Mouse (Mus musculus): ENCODE data around the gene Rxra. TPM values are rescaled to one million over a fixed set of nuclear protein-coding genes. Genes with fewer than 3 reads are reported as not detected.

Gene Rxra
- total and polyA plus RNA-seq, 2 experiments from 2014 or later: 2.3 to 20.2 TPM

DNA sequence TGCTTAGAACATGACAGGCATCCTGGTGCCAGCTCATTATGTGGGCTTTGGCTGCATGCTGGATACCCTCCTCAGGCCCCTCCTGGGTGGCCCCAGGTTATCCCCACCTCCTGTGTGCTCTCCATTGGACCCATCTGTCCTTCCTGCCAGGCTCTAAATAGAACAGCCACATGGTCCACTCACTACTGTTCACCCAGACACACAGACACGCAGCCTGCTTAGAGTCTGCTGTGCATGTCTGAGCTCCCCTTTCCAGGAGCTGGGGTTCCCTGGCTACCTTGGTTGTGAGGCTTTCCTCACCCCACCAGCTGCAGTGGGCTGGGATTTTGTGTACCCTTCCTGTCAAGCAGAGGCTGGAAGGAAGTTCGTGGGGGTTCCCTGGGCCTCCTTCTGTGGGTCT is 56.8 kb downstream of the Rxra start:
- Histone ChIP-seq H3K9me3 (ENCODE audit: low read length) (no peaks in the 10 kb centered on the region), H3K4me2 (ENCODE audit: low read depth, low read length, poor library complexity, severe bottlenecking) (no peak overlapping the region), H3K27me3 (ENCODE audit: insufficient read depth, low read length) (no peaks in the 10 kb centered on the region), H3K36me3 (ENCODE audit: insufficient read depth, low read length) (no peaks in the 10 kb centered on the region), H3K27ac (ENCODE audit: low read depth, low read length) (no peak overlapping the region), H3K9ac (replicated peaks; ENCODE audit: low read length, poor library complexity, severe bottlenecking) (no peak overlapping the region), H3K4me1 (ENCODE audit: insufficient read depth, low read length) (0 out of 2 replicates have a peak, but pooled peaks cover 5% of the 10 kb centered on the region), H3K4me3 (ENCODE audit: low read depth, low read length) (no peak overlapping the region)
- 57% methylated on average over 2 of the region's 2 CpGs for WGBS
- TF ChIP-seq CTCF (IDR thresholded peaks at IDR 0.05): no peak
- no peak for ATAC-seq (ENCODE audit: low FRiP score)
- no peak for DNase-seq (ENCODE audit: low spot score)

DNA sequence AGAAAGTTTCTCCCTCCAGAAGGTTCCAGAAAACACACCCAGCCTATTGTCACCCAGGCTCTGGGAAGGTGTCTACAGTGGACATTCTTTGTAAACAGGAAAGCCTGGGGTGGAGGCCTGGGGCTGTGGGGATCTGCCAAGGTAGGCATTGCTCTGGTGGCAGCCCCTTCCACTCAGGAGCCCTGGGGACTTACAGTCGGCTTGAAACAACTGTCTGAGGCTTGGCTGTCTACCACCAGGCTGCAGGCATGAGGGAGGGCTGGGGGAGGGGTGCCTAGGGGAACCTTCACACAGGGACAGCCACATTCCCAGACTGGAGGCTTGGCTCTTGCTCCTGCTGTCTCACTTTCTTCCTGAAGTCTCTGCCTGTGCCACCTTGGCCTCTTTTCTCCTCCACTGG is 58.1 kb downstream of the Rxra start:
- Histone ChIP-seq H3K36me3 (ENCODE audit: insufficient read depth, low read length) (no peaks in the 10 kb centered on the region), H3K27ac (ENCODE audit: low read depth, low read length) (no peak overlapping the region), H3K9ac (replicated peaks; ENCODE audit: low read length, poor library complexity, severe bottlenecking) (no peak overlapping the region), H3K27me3 (ENCODE audit: insufficient read depth, low read length) (no peaks in the 10 kb centered on the region), H3K9me3 (ENCODE audit: low read length) (no peaks in the 10 kb centered on the region), H3K4me1 (ENCODE audit: insufficient read depth, low read length) (0 out of 2 replicates have a peak, but pooled peaks cover 5% of the 10 kb centered on the region), H3K4me3 (ENCODE audit: low read depth, low read length) (no peak overlapping the region), H3K4me2 (ENCODE audit: low read depth, low read length, poor library complexity, severe bottlenecking) (no peak overlapping the region)
- 0% methylated on average over 1 of the region's 1 CpGs for WGBS
- DNase-seq (ENCODE audit: low spot score): no peak
- no peak for TF ChIP-seq CTCF (IDR thresholded peaks at IDR 0.05)
- no peak for ATAC-seq (ENCODE audit: low FRiP score)

DNA sequence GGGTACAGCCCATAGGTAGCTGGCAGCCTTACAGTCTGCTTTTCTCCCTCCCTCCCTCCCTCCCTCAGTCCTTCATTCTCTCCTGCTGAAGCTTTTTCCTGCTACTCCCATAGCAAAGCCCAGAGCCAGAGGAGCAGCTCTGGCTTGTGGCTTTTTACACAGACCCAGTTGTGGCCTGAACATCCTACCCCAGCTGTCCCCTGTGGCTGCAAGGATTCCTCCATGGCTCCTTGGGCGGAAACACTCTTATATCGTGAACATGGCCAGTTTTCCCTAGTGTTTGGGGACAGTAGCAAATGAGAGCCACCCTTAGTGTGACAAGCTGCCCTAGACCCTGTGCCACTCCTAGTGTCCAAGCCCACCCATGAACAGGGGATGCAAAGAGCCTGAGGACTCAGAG is 58.6 kb downstream of the Rxra start:
- Histone ChIP-seq H3K27ac (ENCODE audit: low read depth, low read length) (no peak overlapping the region), H3K27me3 (ENCODE audit: insufficient read depth, low read length) (no peaks in the 10 kb centered on the region), H3K9ac (replicated peaks; ENCODE audit: low read length, poor library complexity, severe bottlenecking) (no peak overlapping the region), H3K9me3 (ENCODE audit: low read length) (no peaks in the 10 kb centered on the region), H3K4me1 (ENCODE audit: insufficient read depth, low read length) (peaks cover 8% of the 10 kb centered on the region), H3K36me3 (ENCODE audit: insufficient read depth, low read length) (no peaks in the 10 kb centered on the region), H3K4me3 (ENCODE audit: low read depth, low read length) (no peak overlapping the region), H3K4me2 (ENCODE audit: low read depth, low read length, poor library complexity, severe bottlenecking) (no peak overlapping the region)
- DNase-seq (ENCODE audit: low spot score): no peak
- no peak for TF ChIP-seq CTCF (IDR thresholded peaks at IDR 0.05)
- no peak for ATAC-seq (ENCODE audit: low FRiP score)
- 73% methylated on average over 2 of the region's 2 CpGs for WGBS

DNA sequence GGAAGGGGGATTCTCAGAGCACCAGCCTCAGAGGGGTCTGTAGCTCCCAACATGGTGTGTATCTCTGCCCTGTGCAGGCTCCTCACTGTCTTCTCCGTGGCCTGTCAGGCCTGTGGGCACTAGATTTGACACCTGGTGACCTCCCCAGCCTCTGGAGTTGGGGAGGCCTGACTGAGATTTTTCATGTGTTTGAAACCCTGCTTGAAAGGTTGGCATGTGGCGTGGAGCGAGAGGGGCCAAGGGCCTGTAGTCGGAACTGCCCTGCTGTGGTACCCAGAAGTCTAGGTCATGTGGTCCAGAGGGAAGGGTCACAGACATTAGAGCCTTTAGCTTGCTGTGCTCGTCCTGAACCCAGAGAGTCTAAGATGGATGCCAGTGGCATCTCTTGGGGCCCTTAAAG is 60.6 kb downstream of the Rxra start:
- no peak overlapping the region for H3K27ac ChIP-seq (ENCODE audit: low read depth, low read length)
- H3K4me3 ChIP-seq (ENCODE audit: low read depth, low read length): no peak overlapping the region
- H3K27me3 ChIP-seq (ENCODE audit: insufficient read depth, low read length): no peaks in the 10 kb centered on the region
- no peak for DNase-seq (ENCODE audit: low spot score)
- H3K4me2 ChIP-seq (ENCODE audit: low read depth, low read length, poor library complexity, severe bottlenecking): no peak overlapping the region
- WGBS: 90% methylated on average over 5 of the region's 5 CpGs
- H3K4me1 ChIP-seq (ENCODE audit: insufficient read depth, low read length): peaks cover 21% of the 10 kb centered on the region
- no peaks in the 10 kb centered on the region for H3K9me3 ChIP-seq (ENCODE audit: low read length)
- H3K36me3 ChIP-seq (ENCODE audit: insufficient read depth, low read length): no peaks in the 10 kb centered on the region
- no peak for ATAC-seq (ENCODE audit: low FRiP score)
- no peak for TF ChIP-seq CTCF (IDR thresholded peaks at IDR 0.05)
- no peak overlapping the region for H3K9ac ChIP-seq (replicated peaks; ENCODE audit: low read length, poor library complexity, severe bottlenecking)

DNA sequence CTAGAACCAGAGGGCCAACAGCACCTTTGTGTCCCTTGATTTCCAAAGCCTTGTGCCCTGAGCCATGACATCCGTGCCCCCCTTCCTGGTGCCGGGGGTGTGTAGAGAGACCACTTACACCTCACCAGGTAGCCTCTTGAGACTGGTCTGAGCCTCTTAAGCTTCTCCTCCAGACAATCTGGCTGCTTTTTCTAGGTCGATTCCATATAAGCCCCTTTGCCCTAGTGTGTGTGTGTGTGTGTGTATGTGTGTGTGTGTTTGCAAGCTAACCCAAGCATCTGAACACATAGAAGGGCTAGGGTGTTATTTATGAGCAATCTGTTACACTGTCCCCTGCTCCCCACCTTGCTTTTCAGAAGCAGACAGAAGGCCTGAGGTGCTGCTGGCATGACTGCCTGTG is 62.2 kb downstream of the Rxra start:
- DNase-seq (ENCODE audit: low spot score) (no peak), ATAC-seq (ENCODE audit: low FRiP score) (no peak)
- Histone ChIP-seq H3K4me1 (ENCODE audit: insufficient read depth, low read length) (peaks cover 16% of the 10 kb centered on the region), H3K9ac (replicated peaks; ENCODE audit: low read length, poor library complexity, severe bottlenecking) (no peak overlapping the region), H3K27me3 (ENCODE audit: insufficient read depth, low read length) (no peaks in the 10 kb centered on the region), H3K27ac (ENCODE audit: low read depth, low read length) (no peak overlapping the region), H3K36me3 (ENCODE audit: insufficient read depth, low read length) (no peaks in the 10 kb centered on the region), H3K4me2 (ENCODE audit: low read depth, low read length, poor library complexity, severe bottlenecking) (no peak overlapping the region), H3K9me3 (ENCODE audit: low read length) (no peaks in the 10 kb centered on the region), H3K4me3 (ENCODE audit: low read depth, low read length) (no peak overlapping the region)
- WGBS: 80% methylated on average over 3 of the region's 3 CpGs
- TF ChIP-seq CTCF (IDR thresholded peaks at IDR 0.05): no peak

DNA sequence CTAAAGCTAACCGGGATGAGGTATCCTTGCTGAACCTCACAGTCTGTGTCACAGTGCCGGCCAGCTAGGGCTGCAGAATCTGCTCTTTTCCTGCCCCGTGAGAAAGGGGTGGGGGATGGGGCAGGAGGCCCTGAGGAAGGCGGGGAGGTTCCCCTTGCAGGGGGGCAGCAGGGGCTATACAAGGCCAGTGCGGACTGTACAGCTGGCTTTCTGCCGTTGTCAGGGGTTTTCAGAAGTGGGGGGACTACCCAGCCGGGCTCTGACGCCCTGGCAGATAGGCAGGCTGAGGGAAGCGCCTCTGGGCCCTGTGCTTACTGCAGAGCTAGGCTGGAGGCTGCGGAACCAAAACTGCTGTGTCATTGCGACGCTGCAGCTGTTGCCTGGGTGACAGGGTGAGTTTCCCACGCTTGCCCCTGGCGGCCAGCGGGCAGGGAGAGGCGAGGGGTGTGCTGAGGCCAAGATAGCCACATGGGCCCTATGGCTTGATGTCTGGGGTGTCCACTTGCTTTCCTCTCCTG is 63.9 kb downstream of the Rxra start:
- peak; percentile 79 for ATAC-seq (ENCODE audit: low FRiP score)
- peak; percentile 63 for TF ChIP-seq CTCF (IDR thresholded peaks at IDR 0.05)
- Histone ChIP-seq H3K36me3 (ENCODE audit: insufficient read depth, low read length) (no peaks in the 10 kb centered on the region; the same call in 1 of the 2 replicates), H3K9ac (replicated peaks; ENCODE audit: low read length, poor library complexity, severe bottlenecking) (peak overlapping the region; percentile 34; the same call in 1 of the 2 replicates), H3K9me3 (ENCODE audit: low read length) (no peaks in the 10 kb centered on the region), H3K4me2 (ENCODE audit: low read depth, low read length, poor library complexity, severe bottlenecking) (peak overlapping the region; percentile 33; the same call in 1 of the 2 replicates), H3K27ac (ENCODE audit: low read depth, low read length) (peak overlapping the region; percentile 63), H3K27me3 (ENCODE audit: insufficient read depth, low read length) (no peaks in the 10 kb centered on the region), H3K4me1 (ENCODE audit: insufficient read depth, low read length) (peaks cover 16% of the 10 kb centered on the region), H3K4me3 (ENCODE audit: low read depth, low read length) (no peak overlapping the region)
- peak; percentile 89 for DNase-seq (ENCODE audit: low spot score)
- whole genome bisulfite sequencing: 3% methylated on average over 16 of the region's 16 CpGs
